Mouse (Mus musculus) hindbrain, embryonic 11.5 days (tissue): ENCODE data around the gene Tex22. TPM values are rescaled to one million over a fixed set of nuclear protein-coding genes. Genes with fewer than 3 reads are reported as not detected.

Experiments
- ATAC-seq: fragments of 200-750 bp; cut with Nextera tagmentation; 2 replicates; pipeline ENCODE4 v1.8.0; 2017; ENCODE audit warnings: mild to moderate bottlenecking, moderate TSS enrichment, moderate library complexity; ENCODE audit not compliant: low FRiP score
- DNase-seq: peaks from one replicate; pipeline ENCODE4 v3.0.0-alpha.2; 2015; ENCODE audit warnings: low spot score
- H3K27ac ChIP-seq: fragments of 300-500 bp; sonication (generic); 2 replicates; pipeline ENCODE4 v1.5.1; 2014; ENCODE audit warnings: mild to moderate bottlenecking, low read depth, low read length
- H3K27me3 ChIP-seq: fragments of 300-500 bp; sonication (generic); 2 replicates; pipeline ENCODE4 v1.6.1; 2014; ENCODE audit warnings: mild to moderate bottlenecking, low read length, moderate library complexity, mixed read lengths; ENCODE audit not compliant: control insufficient read depth, insufficient read depth
- H3K36me3 ChIP-seq: fragments of 300-500 bp; sonication (generic); 2 replicates; pipeline ENCODE4 v1.6.1; 2014; ENCODE audit warnings: mild to moderate bottlenecking, low read length, moderate library complexity, mixed read lengths; ENCODE audit not compliant: control insufficient read depth, insufficient read depth
- H3K4me1 ChIP-seq: fragments of 300-500 bp; sonication (generic); replicated peaks from 2 replicates; pipeline ENCODE4 v1.6.1; 2014; ENCODE audit warnings: low read length, mixed read lengths; ENCODE audit not compliant: control insufficient read depth, insufficient read depth
- H3K4me2 ChIP-seq: fragments of 300-500 bp; sonication (generic); replicated peaks from 2 replicates; pipeline ENCODE4 v1.6.1; 2014; ENCODE audit warnings: mild to moderate bottlenecking, low read depth, low read length
- H3K4me3 ChIP-seq: fragments of 300-500 bp; sonication (generic); 2 replicates; pipeline ENCODE4 v1.5.1; 2014; ENCODE audit warnings: low read depth, low read length
- H3K9ac ChIP-seq: fragments of 300-500 bp; sonication (generic); 2 replicates; pipeline ENCODE4 v1.6.1; 2014; ENCODE audit warnings: low read depth, low read length
- H3K9me3 ChIP-seq: fragments of 300-500 bp; sonication (generic); 2 replicates; pipeline ENCODE4 v1.6.1; 2016; ENCODE audit warnings: low read length; ENCODE audit not compliant: control insufficient read depth
- WGBS: fragments of 180-500 bp; shearing (Covaris S2); extraction: QIAGEN DNeasy Blood & Tissue Kit; methylation state at CpG from one replicate; pipeline ENCODE4 v1.1.7; 2014; 5-methylcytosine and 5-hydroxymethylcytosine counted together
- polyA plus RNA-seq: library from polyadenylated mRNA; unstranded; fragments of >200 nt; fragmentation: Nextera tagmentation; extraction: Ambion mirVana; gene quantifications from 2 replicates; pipeline ENCODE4 v1.2.1, GENCODE M21; 2014

Tex22 gene
- polyA plus RNA-seq, 1 experiment from 2014 or later: 0.26 TPM

- DNase-seq (no peak), ATAC-seq (no peak)
- Histone ChIP-seq H3K4me2 (no peak overlapping the region), H3K27ac (no peak overlapping the region), H3K9ac (no peak overlapping the region), H3K9me3 (no peaks in the 10 kb centered on the region), H3K36me3 (peaks cover 11% of the 10 kb centered on the region), H3K4me1 (no peaks in the 10 kb centered on the region), H3K27me3 (no peaks in the 10 kb centered on the region), H3K4me3 (no peak overlapping the region)
- 82% methylated on average over 7 of the region's 7 CpGs for WGBS
Observed at GRCm38 (mm10) chr12:113068002-113068401, 6.3 kb upstream of the Tex22 start.

- H3K4me3 ChIP-seq: no peak overlapping the region
- ATAC-seq (no peak), DNase-seq (no peak)
- WGBS: 94% methylated on average over 6 of the region's 6 CpGs
- peaks cover 8% of the 10 kb centered on the region; the same call in 1 of the 2 replicates for H3K36me3 ChIP-seq
- no peak overlapping the region for H3K4me2 ChIP-seq
- no peaks in the 10 kb centered on the region for H3K9me3 ChIP-seq
- no peak overlapping the region for H3K9ac ChIP-seq
- H3K27ac ChIP-seq: no peak overlapping the region
- H3K27me3 ChIP-seq: no peaks in the 10 kb centered on the region
- peaks cover 5% of the 10 kb centered on the region for H3K4me1 ChIP-seq
Observed at GRCm38 (mm10) chr12:113069389-113069788, 4.9 kb upstream of the Tex22 start.

GRCm38 (mm10) chr12:113071321-113071720 is 3.0 kb upstream of the Tex22 start:
- Histone ChIP-seq H3K4me1 (peaks cover 5% of the 10 kb centered on the region), H3K4me3 (no peak overlapping the region), H3K27ac (no peak overlapping the region), H3K4me2 (no peak overlapping the region), H3K9me3 (no peaks in the 10 kb centered on the region), H3K36me3 (peaks cover 8% of the 10 kb centered on the region; the same call in 1 of the 2 replicates), H3K27me3 (no peaks in the 10 kb centered on the region), H3K9ac (no peak overlapping the region)
- no peak for DNase-seq
- ATAC-seq: no peak
- WGBS: 91% methylated on average over 6 of the region's 6 CpGs

DNA sequence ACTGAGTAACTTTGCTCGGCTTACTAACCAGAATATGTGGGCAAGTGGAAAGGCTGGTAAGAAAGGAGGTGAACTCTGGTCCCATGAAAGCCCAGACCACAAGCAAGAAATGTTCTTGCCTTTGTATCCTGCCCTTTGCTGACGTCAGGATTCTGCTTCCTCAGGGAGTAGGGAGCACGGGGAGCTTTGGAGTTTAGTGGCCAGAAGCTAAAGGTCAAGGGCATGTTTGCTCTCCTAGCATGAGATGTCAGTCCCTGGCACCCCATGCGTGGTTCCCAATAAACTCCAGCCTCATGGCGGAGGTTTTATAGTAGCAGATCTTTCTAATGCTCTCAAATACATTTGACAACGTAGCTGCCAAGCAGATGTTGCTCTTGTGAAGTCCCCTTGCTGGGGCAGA is 2.5 kb upstream of the Tex22 start:
- Histone ChIP-seq H3K4me2 (no peak overlapping the region), H3K4me1 (peaks cover 5% of the 10 kb centered on the region), H3K36me3 (peaks cover 8% of the 10 kb centered on the region; the same call in 1 of the 2 replicates), H3K4me3 (no peak overlapping the region), H3K9ac (no peak overlapping the region), H3K27me3 (no peaks in the 10 kb centered on the region), H3K27ac (no peak overlapping the region), H3K9me3 (no peaks in the 10 kb centered on the region)
- ATAC-seq (no peak), DNase-seq (no peak)
- WGBS: 79% methylated on average over 6 of the region's 6 CpGs

GRCm38 (mm10) chr12:113073420-113074328 is 628 bp upstream of the Tex22 start:
- 17% methylated on average over 15 of the region's 15 CpGs for WGBS
- H3K36me3 ChIP-seq: peaks cover 8% of the 10 kb centered on the region; the same call in 1 of the 2 replicates
- H3K4me3 ChIP-seq: peak overlapping the region; percentile 46
- H3K9me3 ChIP-seq: no peaks in the 10 kb centered on the region
- peak overlapping the region; percentile 87 for H3K27ac ChIP-seq
- H3K4me2 ChIP-seq: peak overlapping the region; percentile 80
- peaks cover 5% of the 10 kb centered on the region for H3K4me1 ChIP-seq
- peak overlapping the region; percentile 66 for H3K9ac ChIP-seq
- no peaks in the 10 kb centered on the region for H3K27me3 ChIP-seq
- DNase-seq: no peak
- peak; percentile 55 for ATAC-seq

GRCm38 (mm10) chr12:113075063-113075454 is 757 bp downstream of the Tex22 start:
- ATAC-seq: peak; percentile 81
- Histone ChIP-seq H3K9ac (peak overlapping the region; percentile 66), H3K36me3 (0 out of 2 replicates have a peak, but pooled peaks cover 5% of the 10 kb centered on the region), H3K9me3 (no peaks in the 10 kb centered on the region), H3K4me1 (peaks cover 5% of the 10 kb centered on the region), H3K27me3 (no peaks in the 10 kb centered on the region), H3K27ac (peak overlapping the region; percentile 87), H3K4me3 (peak overlapping the region; percentile 46), H3K4me2 (peak overlapping the region; percentile 80)
- DNase-seq: peak; percentile 91
- WGBS: 4% methylated on average over 10 of the region's 10 CpGs

- ATAC-seq (peak; percentile 6; the same call in 1 of the 2 replicates), DNase-seq (no peak)
- Histone ChIP-seq H3K27ac (no peak overlapping the region), H3K4me3 (no peak overlapping the region), H3K9ac (0 out of 2 replicates have a peak overlapping the region, but pooled peaks have one; percentile 23), H3K4me2 (no peak overlapping the region), H3K36me3 (0 out of 2 replicates have a peak, but pooled peaks cover 5% of the 10 kb centered on the region), H3K9me3 (no peaks in the 10 kb centered on the region), H3K27me3 (no peaks in the 10 kb centered on the region), H3K4me1 (peaks cover 5% of the 10 kb centered on the region)
- WGBS: 60% methylated on average over 6 of the region's 6 CpGs
Observed at GRCm38 (mm10) chr12:113075486-113075885, 1.2 kb downstream of the Tex22 start.

- ATAC-seq (no peak), DNase-seq (no peak)
- H3K9ac ChIP-seq: no peak overlapping the region
- WGBS: 87% methylated on average over 2 of the region's 3 CpGs
- no peaks in the 10 kb centered on the region for H3K36me3 ChIP-seq
- no peaks in the 10 kb centered on the region for H3K27me3 ChIP-seq
- no peak overlapping the region for H3K4me3 ChIP-seq
- H3K27ac ChIP-seq: no peak overlapping the region
- H3K9me3 ChIP-seq: no peaks in the 10 kb centered on the region
- H3K4me1 ChIP-seq: no peaks in the 10 kb centered on the region
- H3K4me2 ChIP-seq: no peak overlapping the region
Observed at GRCm38 (mm10) chr12:113087276-113087675, 13.0 kb downstream of the Tex22 start.

DNA sequence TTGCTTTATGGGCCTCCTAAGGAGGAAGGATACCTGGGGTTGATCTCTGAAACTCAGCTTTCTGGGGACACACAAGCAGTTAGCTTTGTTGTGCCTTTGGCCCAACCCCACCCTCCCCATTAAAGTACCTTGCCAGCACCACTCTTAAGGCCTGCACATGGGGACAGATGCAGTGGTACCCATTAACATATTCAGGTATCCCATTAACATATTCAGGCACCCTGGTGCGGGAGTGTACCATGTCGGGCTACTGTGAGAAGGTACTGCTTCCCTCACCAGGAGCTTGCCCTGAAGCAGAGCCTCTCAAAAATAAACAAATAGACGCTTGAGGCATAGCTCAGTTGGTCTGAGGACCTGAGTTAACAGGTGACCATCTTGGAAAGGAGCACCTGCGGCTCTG is 13.7 kb downstream of the Tex22 start:
- no peak overlapping the region for H3K27ac ChIP-seq
- no peaks in the 10 kb centered on the region for H3K4me1 ChIP-seq
- H3K27me3 ChIP-seq: no peaks in the 10 kb centered on the region
- ATAC-seq (no peak), DNase-seq (no peak)
- no peak overlapping the region for H3K4me3 ChIP-seq
- WGBS: 31% methylated on average over 4 of the region's 4 CpGs
- no peaks in the 10 kb centered on the region for H3K9me3 ChIP-seq
- H3K36me3 ChIP-seq: no peaks in the 10 kb centered on the region
- no peak overlapping the region for H3K9ac ChIP-seq
- no peak overlapping the region for H3K4me2 ChIP-seq
